Mouse (Mus musculus): ENCODE results near the gene Vps13c. TPM values are rescaled to one million over a fixed set of nuclear protein-coding genes. Genes with fewer than 3 reads are reported as not detected.

Gene Vps13c
- polyA plus RNA-seq, 2 experiments: 4.0 to 7.4 TPM

- Histone ChIP-seq H3K36me3 (ENCODE audit: control insufficient read depth, insufficient read depth, low read length) (no peaks in the 10 kb centered on the region), H3K4me1 (ENCODE audit: control insufficient read depth, insufficient read depth, low read length) (peaks cover 14% of the 10 kb centered on the region), H3K27ac (replicated peaks; ENCODE audit: low read depth, low read length) (no peak overlapping the region), H3K9ac (ENCODE audit: low read depth, low read length, severe bottlenecking) (no peak overlapping the region), H3K9me3 (ENCODE audit: control insufficient read depth, low read length) (no peaks in the 10 kb centered on the region), H3K4me2 (replicated peaks; ENCODE audit: low read depth, low read length, severe bottlenecking) (no peak overlapping the region), H3K27me3 (ENCODE audit: control insufficient read depth, insufficient read depth, low read length) (no peaks in the 10 kb centered on the region), H3K4me3 (replicated peaks; ENCODE audit: low read length) (no peak overlapping the region)
- no peak for TF ChIP-seq POLR2A (IDR thresholded peaks at IDR 0.05; ENCODE audit: borderline replicate concordance, extremely low read depth, insufficient read depth, insufficient read length)
- WGBS: 84% methylated on average over 3 of the region's 3 CpGs
- DNase-seq (ENCODE audit: low spot score): no peak
- no peak for ATAC-seq (ENCODE audit: low FRiP score, low read depth)
These were observed 29.1 kb upstream of the Vps13c start for GRCm38 (mm10) chr9:67811116-67811515.

GRCm38 (mm10) chr9:67813171-67813570 lies 27.0 kb upstream of the Vps13c start:
- ATAC-seq (ENCODE audit: low FRiP score, low read depth): no peak
- peak; percentile 48 for DNase-seq (ENCODE audit: low spot score)
- Histone ChIP-seq H3K9ac (ENCODE audit: low read depth, low read length, severe bottlenecking) (no peak overlapping the region), H3K4me3 (replicated peaks; ENCODE audit: low read length) (no peak overlapping the region), H3K9me3 (ENCODE audit: control insufficient read depth, low read length) (no peaks in the 10 kb centered on the region), H3K4me1 (ENCODE audit: control insufficient read depth, insufficient read depth, low read length) (peaks cover 14% of the 10 kb centered on the region), H3K27me3 (ENCODE audit: control insufficient read depth, insufficient read depth, low read length) (no peaks in the 10 kb centered on the region), H3K27ac (replicated peaks; ENCODE audit: low read depth, low read length) (peak overlapping the region; percentile 71; the same call in 1 of the 2 replicates), H3K4me2 (replicated peaks; ENCODE audit: low read depth, low read length, severe bottlenecking) (0 out of 2 replicates have a peak overlapping the region, but pooled peaks have one; percentile 35), H3K36me3 (ENCODE audit: control insufficient read depth, insufficient read depth, low read length) (no peaks in the 10 kb centered on the region)
- WGBS: 42% methylated on average over 4 of the region's 4 CpGs
- no peak for TF ChIP-seq POLR2A (IDR thresholded peaks at IDR 0.05; ENCODE audit: borderline replicate concordance, extremely low read depth, insufficient read depth, insufficient read length)

- Histone ChIP-seq H3K4me2 (replicated peaks; ENCODE audit: low read depth, low read length, severe bottlenecking) (peak overlapping the region; percentile 35; the same call in 1 of the 2 replicates), H3K36me3 (ENCODE audit: control insufficient read depth, insufficient read depth, low read length) (no peaks in the 10 kb centered on the region), H3K4me3 (replicated peaks; ENCODE audit: low read length) (no peak overlapping the region), H3K4me1 (ENCODE audit: control insufficient read depth, insufficient read depth, low read length) (peaks cover 14% of the 10 kb centered on the region), H3K9me3 (ENCODE audit: control insufficient read depth, low read length) (no peaks in the 10 kb centered on the region), H3K27ac (replicated peaks; ENCODE audit: low read depth, low read length) (peak overlapping the region; percentile 71), H3K9ac (ENCODE audit: low read depth, low read length, severe bottlenecking) (no peak overlapping the region), H3K27me3 (ENCODE audit: control insufficient read depth, insufficient read depth, low read length) (no peaks in the 10 kb centered on the region)
- TF ChIP-seq POLR2A (IDR thresholded peaks at IDR 0.05; ENCODE audit: borderline replicate concordance, extremely low read depth, insufficient read depth, insufficient read length): no peak
- 2% methylated on average over 8 of the region's 8 CpGs for WGBS
- ATAC-seq (ENCODE audit: low FRiP score, low read depth): peak; percentile 86
- DNase-seq (ENCODE audit: low spot score): peak; percentile 87
These were observed 26.4 kb upstream of the Vps13c start for GRCm38 (mm10) chr9:67813665-67814337.

- TF ChIP-seq POLR2A (IDR thresholded peaks at IDR 0.05; ENCODE audit: borderline replicate concordance, extremely low read depth, insufficient read depth, insufficient read length): no peak
- no peak overlapping the region for H3K27ac ChIP-seq (replicated peaks; ENCODE audit: low read depth, low read length)
- 61% methylated on average over 2 of the region's 2 CpGs for WGBS
- H3K9me3 ChIP-seq (ENCODE audit: control insufficient read depth, low read length): no peaks in the 10 kb centered on the region
- DNase-seq (ENCODE audit: low spot score): no peak
- no peak overlapping the region for H3K9ac ChIP-seq (ENCODE audit: low read depth, low read length, severe bottlenecking)
- H3K36me3 ChIP-seq (ENCODE audit: control insufficient read depth, insufficient read depth, low read length): no peaks in the 10 kb centered on the region
- H3K27me3 ChIP-seq (ENCODE audit: control insufficient read depth, insufficient read depth, low read length): no peaks in the 10 kb centered on the region
- ATAC-seq (ENCODE audit: low FRiP score, low read depth): no peak
- no peak overlapping the region for H3K4me2 ChIP-seq (replicated peaks; ENCODE audit: low read depth, low read length, severe bottlenecking)
- peaks cover 14% of the 10 kb centered on the region for H3K4me1 ChIP-seq (ENCODE audit: control insufficient read depth, insufficient read depth, low read length)
- H3K4me3 ChIP-seq (replicated peaks; ENCODE audit: low read length): no peak overlapping the region
These were observed 23.8 kb upstream of the Vps13c start for GRCm38 (mm10) chr9:67816172-67816928.

- H3K27me3 ChIP-seq (ENCODE audit: control insufficient read depth, insufficient read depth, low read length): no peaks in the 10 kb centered on the region
- H3K4me2 ChIP-seq (replicated peaks; ENCODE audit: low read depth, low read length, severe bottlenecking): no peak overlapping the region
- 13% methylated on average over 10 of the region's 10 CpGs for WGBS
- no peaks in the 10 kb centered on the region for H3K9me3 ChIP-seq (ENCODE audit: control insufficient read depth, low read length)
- H3K4me3 ChIP-seq (replicated peaks; ENCODE audit: low read length): no peak overlapping the region
- DNase-seq (ENCODE audit: low spot score) (no peak), ATAC-seq (ENCODE audit: low FRiP score, low read depth) (no peak)
- no peak overlapping the region for H3K9ac ChIP-seq (ENCODE audit: low read depth, low read length, severe bottlenecking)
- H3K36me3 ChIP-seq (ENCODE audit: control insufficient read depth, insufficient read depth, low read length): no peaks in the 10 kb centered on the region
- no peak for TF ChIP-seq POLR2A (IDR thresholded peaks at IDR 0.05; ENCODE audit: borderline replicate concordance, extremely low read depth, insufficient read depth, insufficient read length)
- peaks cover 10% of the 10 kb centered on the region for H3K4me1 ChIP-seq (ENCODE audit: control insufficient read depth, insufficient read depth, low read length)
- H3K27ac ChIP-seq (replicated peaks; ENCODE audit: low read depth, low read length): no peak overlapping the region
These were observed 22.1 kb upstream of the Vps13c start for GRCm38 (mm10) chr9:67817898-67818667.
